Mouse (Mus musculus): ENCODE data around the gene Dok4.

- TF ChIP-seq CTCF (IDR thresholded peaks at IDR 0.05; ENCODE audit: insufficient read depth, low read depth, low read length) (no peak), POLR2A (IDR thresholded peaks at IDR 0.05; ENCODE audit: insufficient read depth, low read depth, low read length) (no peak)
Measured at GRCm38 (mm10) chr8:94923405-94923804, 47.3 kb upstream of the Dok4 start, which contains the start of gene Adgrg5.
